Mouse (Mus musculus) lung, embryonic 16.5 days (tissue): ENCODE measurements around the gene Gpank1. TPM values are rescaled to one million over a fixed set of nuclear protein-coding genes. Genes with fewer than 3 reads are reported as not detected.
A peak's percentile ranks its signal among the peaks of the same experiment; 100 is the strongest.

ENCODE experiments used
- ATAC-seq: fragments of 200-750 bp; cut with Nextera tagmentation; 2 replicates; pipeline ENCODE4 v1.8.0; 2017; ENCODE audit warnings: low read depth, mild to moderate bottlenecking, moderate library complexity
- H3K27ac ChIP-seq: fragments of 300-500 bp; sonication (generic); 2 replicates; pipeline ENCODE4 v1.5.1; 2014; ENCODE audit warnings: mild to moderate bottlenecking, control low read depth, low read length
- H3K27me3 ChIP-seq: fragments of 300-500 bp; sonication (generic); 2 replicates; pipeline ENCODE4 v1.6.1; 2014; ENCODE audit warnings: low read depth, low read length, mixed read lengths; ENCODE audit not compliant: control insufficient read depth, insufficient read depth
- H3K36me3 ChIP-seq: fragments of 300-500 bp; sonication (generic); 2 replicates; pipeline ENCODE4 v1.6.1; 2014; ENCODE audit warnings: low read length; ENCODE audit not compliant: control insufficient read depth, insufficient read depth
- H3K4me1 ChIP-seq: fragments of 300-500 bp; sonication (generic); replicated peaks from 2 replicates; pipeline ENCODE4 v1.6.1; 2014; ENCODE audit warnings: low read length, mixed read lengths; ENCODE audit not compliant: control insufficient read depth, insufficient read depth
- H3K4me2 ChIP-seq: fragments of 300-500 bp; sonication (generic); 2 replicates; pipeline ENCODE4 v1.6.1; 2014; ENCODE audit warnings: low read depth, low read length, control low read depth
- H3K4me3 ChIP-seq: fragments of 300-500 bp; sonication (generic); 2 replicates; pipeline ENCODE4 v1.5.1; 2014; ENCODE audit warnings: mild to moderate bottlenecking, low read length, control low read depth
- H3K9ac ChIP-seq: fragments of 300-500 bp; sonication (generic); 2 replicates; pipeline ENCODE4 v1.6.1; 2014; ENCODE audit warnings: low read length, control low read depth
- H3K9me3 ChIP-seq: fragments of 300-500 bp; sonication (generic); 2 replicates; pipeline ENCODE4 v1.6.1; 2016; ENCODE audit warnings: low read length; ENCODE audit not compliant: control insufficient read depth
- WGBS: fragments of 180-500 bp; shearing (Covaris S2); extraction: QIAGEN DNeasy Blood & Tissue Kit; methylation state at CpG from one replicate; pipeline ENCODE4 v1.1.7; 2014; 5-methylcytosine and 5-hydroxymethylcytosine counted together
- polyA plus RNA-seq: library from polyadenylated mRNA; unstranded; fragments of >200 nt; fragmentation: Nextera tagmentation; extraction: Ambion mirVana; gene quantifications from 2 replicates; pipeline ENCODE4 v1.2.1, GENCODE M21; 2015

The Gpank1 gene
- polyA plus RNA-seq: 18.3 and 19.7 TPM in 2 replicates

- Histone ChIP-seq H3K27ac (peak within 1 kb of the TSS; percentile 89), H3K4me1 (peaks cover 18% of the 10 kb centered on the region), H3K4me2 (peak within 1 kb of the TSS; percentile 96), H3K4me3 (peak within 1 kb of the TSS; percentile 85), H3K36me3 (peaks cover 21% of the 10 kb centered on the region), H3K9ac (peak within 1 kb of the TSS; percentile 92), H3K27me3 (no peaks in the 10 kb centered on the region), H3K9me3 (no peaks in the 10 kb centered on the region)
- peak; percentile 96 for ATAC-seq
- 0% methylated on average over 50 of the region's 50 CpGs for WGBS
Measured at GRCm38 (mm10) chr17:35121143-35121799, at the start of gene Gpank1. Gene Gpank1 (plus strand): TSS chr17:35121455.

DNA sequence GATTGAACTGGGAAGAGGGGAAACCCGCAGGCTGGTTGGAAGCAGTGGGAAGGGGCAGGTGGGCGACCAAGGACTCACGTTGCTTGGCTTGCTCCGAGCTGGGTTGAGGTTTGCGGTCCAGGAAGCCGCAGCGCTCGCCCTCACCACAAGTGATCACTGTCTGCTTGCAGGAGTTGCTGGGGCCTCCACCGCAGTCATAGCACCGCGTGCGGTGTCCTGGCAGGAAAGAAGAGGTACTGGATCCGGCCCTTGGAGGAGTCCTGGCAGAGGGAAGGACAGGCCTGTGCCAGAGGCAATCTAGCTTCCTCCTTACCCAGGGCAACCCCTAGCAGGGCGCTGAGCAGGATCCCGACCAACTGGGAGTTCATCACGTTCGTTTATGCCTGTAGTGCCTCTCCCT lies 47.2 kb upstream of the Gpank1 start:
- no peak for ATAC-seq
- H3K4me2 ChIP-seq: no peak overlapping the region
- no peaks in the 10 kb centered on the region for H3K9me3 ChIP-seq
- WGBS: 50% methylated on average over 17 of the region's 17 CpGs
- H3K36me3 ChIP-seq: no peaks in the 10 kb centered on the region
- peaks cover 2% of the 10 kb centered on the region; the same call in 1 of the 2 replicates for H3K27me3 ChIP-seq
- no peak overlapping the region for H3K9ac ChIP-seq
- H3K27ac ChIP-seq: no peak overlapping the region
- peaks cover 7% of the 10 kb centered on the region; the same call in 1 of the 2 replicates for H3K4me1 ChIP-seq
- no peak overlapping the region for H3K4me3 ChIP-seq

GRCm38 (mm10) chr17:35076507-35077176 lies 44.6 kb upstream of the Gpank1 start, which contains the start of gene Ly6g6e:
Gene Ly6g6e (plus strand): TSS chr17:35076902.
- peak within 1 kb of the TSS; percentile 66 for H3K9ac ChIP-seq
- ATAC-seq: 0 out of 2 replicates have a peak, but pooled peaks have one; percentile 5
- H3K4me3 ChIP-seq: peak within 1 kb of the TSS; percentile 45
- H3K9me3 ChIP-seq: no peaks in the 10 kb centered on the region
- peaks cover 2% of the 10 kb centered on the region; the same call in 1 of the 2 replicates for H3K27me3 ChIP-seq
- no peaks in the 10 kb centered on the region for H3K36me3 ChIP-seq
- peak within 1 kb of the TSS; percentile 52 for H3K4me2 ChIP-seq
- peaks cover 7% of the 10 kb centered on the region; the same call in 1 of the 2 replicates for H3K4me1 ChIP-seq
- H3K27ac ChIP-seq: peak within 1 kb of the TSS; percentile 87
- 32% methylated on average over 10 of the region's 10 CpGs for WGBS

DNA sequence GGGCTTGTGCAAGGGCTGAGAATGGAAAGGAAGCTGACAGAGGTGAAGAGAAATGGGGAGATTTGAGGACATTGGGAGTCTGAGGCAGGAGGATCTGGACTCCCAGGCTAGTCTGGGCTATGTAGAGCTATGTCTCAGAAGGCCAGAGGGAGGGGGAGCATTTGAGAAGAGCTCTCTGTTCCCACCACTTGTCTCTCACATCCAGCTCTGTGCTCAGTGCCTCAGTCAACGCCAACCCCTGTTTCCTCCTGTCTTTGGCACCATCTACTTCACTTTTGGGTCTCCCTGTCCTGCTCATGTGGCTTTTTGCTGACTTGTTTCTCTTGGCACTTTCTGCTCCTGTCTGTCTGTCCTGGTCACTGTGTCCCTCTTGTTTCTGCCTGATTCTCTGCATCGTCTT lies 44.0 kb upstream of the Gpank1 start:
- Histone ChIP-seq H3K27ac (peak overlapping the region; percentile 87), H3K9ac (peak overlapping the region; percentile 66), H3K36me3 (no peaks in the 10 kb centered on the region), H3K4me3 (peak overlapping the region; percentile 45), H3K4me1 (peaks cover 7% of the 10 kb centered on the region; the same call in 1 of the 2 replicates), H3K27me3 (peaks cover 2% of the 10 kb centered on the region; the same call in 1 of the 2 replicates), H3K9me3 (no peaks in the 10 kb centered on the region), H3K4me2 (peak overlapping the region; percentile 52)
- 23% methylated on average over 2 of the region's 2 CpGs for WGBS
- ATAC-seq: peak; percentile 52

- 7% methylated on average over 14 of the region's 14 CpGs for WGBS
- Histone ChIP-seq H3K4me3 (peak within 1 kb of the TSS; percentile 45), H3K36me3 (no peaks in the 10 kb centered on the region), H3K9me3 (no peaks in the 10 kb centered on the region), H3K27ac (peak within 1 kb of the TSS; percentile 87), H3K4me1 (peaks cover 7% of the 10 kb centered on the region; the same call in 1 of the 2 replicates), H3K27me3 (peaks cover 2% of the 10 kb centered on the region; the same call in 1 of the 2 replicates), H3K9ac (peak within 1 kb of the TSS; percentile 66), H3K4me2 (peak within 1 kb of the TSS; percentile 52)
- peak; percentile 83 for ATAC-seq
Measured at GRCm38 (mm10) chr17:35077786-35078233, 43.4 kb upstream of the Gpank1 start, which contains the start of gene Ly6g6d. Gene Ly6g6d (minus strand): TSS chr17:35078065.

DNA sequence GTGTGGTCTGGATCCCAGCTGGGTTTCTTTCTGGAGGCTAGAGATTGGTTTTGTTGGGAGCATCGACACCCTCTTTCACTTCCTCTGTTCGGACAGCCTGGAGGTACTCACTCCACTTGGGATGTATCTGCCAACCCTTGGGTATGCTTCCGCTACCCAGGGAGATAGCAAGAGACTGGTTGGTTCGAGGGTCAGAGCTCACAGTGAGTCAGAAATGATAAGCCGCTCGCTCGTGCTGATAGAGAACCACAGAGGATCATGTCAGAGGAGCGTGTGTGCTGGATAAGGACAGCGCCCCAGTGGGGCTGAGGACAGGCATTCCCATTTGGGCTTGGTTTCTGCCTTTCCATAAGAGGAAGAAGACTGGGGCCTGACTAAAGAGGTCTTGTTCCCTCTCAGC lies 41.5 kb upstream of the Gpank1 start:
- peaks cover 2% of the 10 kb centered on the region; the same call in 1 of the 2 replicates for H3K27me3 ChIP-seq
- 29% methylated on average over 9 of the region's 9 CpGs for WGBS
- H3K4me2 ChIP-seq: no peak overlapping the region
- H3K9me3 ChIP-seq: no peaks in the 10 kb centered on the region
- no peak for ATAC-seq
- no peak overlapping the region for H3K9ac ChIP-seq
- no peaks in the 10 kb centered on the region for H3K36me3 ChIP-seq
- peaks cover 7% of the 10 kb centered on the region; the same call in 1 of the 2 replicates for H3K4me1 ChIP-seq
- H3K27ac ChIP-seq: no peak overlapping the region
- H3K4me3 ChIP-seq: no peak overlapping the region

GRCm38 (mm10) chr17:35080248-35080647 lies 41.0 kb upstream of the Gpank1 start:
- peaks cover 2% of the 10 kb centered on the region; the same call in 1 of the 2 replicates for H3K27me3 ChIP-seq
- no peak overlapping the region for H3K27ac ChIP-seq
- H3K4me3 ChIP-seq: no peak overlapping the region
- no peaks in the 10 kb centered on the region for H3K36me3 ChIP-seq
- no peak for ATAC-seq
- H3K9ac ChIP-seq: no peak overlapping the region
- 50% methylated on average over 6 of the region's 6 CpGs for WGBS
- H3K9me3 ChIP-seq: no peaks in the 10 kb centered on the region
- no peak overlapping the region for H3K4me2 ChIP-seq
- H3K4me1 ChIP-seq: peaks cover 7% of the 10 kb centered on the region; the same call in 1 of the 2 replicates

DNA sequence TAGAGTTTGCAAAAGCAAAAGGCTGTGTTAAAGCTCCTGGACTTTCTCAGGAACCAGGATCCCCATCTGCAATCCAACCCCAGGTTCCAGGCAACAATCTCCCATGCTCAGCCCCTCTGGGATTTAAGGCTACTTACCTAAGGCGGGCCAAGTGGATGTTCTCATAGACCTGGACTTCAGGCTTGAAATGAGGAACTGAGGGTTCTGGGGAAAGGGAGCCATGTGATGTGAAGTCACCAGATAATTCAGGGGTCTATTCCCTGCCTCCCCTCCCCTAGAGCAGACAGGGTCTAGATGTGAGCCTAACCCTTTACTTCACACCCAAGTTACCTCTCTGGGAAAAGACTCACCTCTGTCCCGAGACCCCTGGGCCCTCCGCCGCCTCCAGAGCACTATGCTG lies 40.5 kb upstream of the Gpank1 start:
- H3K4me2 ChIP-seq: no peak overlapping the region
- peaks cover 2% of the 10 kb centered on the region; the same call in 1 of the 2 replicates for H3K27me3 ChIP-seq
- H3K36me3 ChIP-seq: no peaks in the 10 kb centered on the region
- H3K4me1 ChIP-seq: peaks cover 7% of the 10 kb centered on the region; the same call in 1 of the 2 replicates
- H3K27ac ChIP-seq: no peak overlapping the region
- no peak for ATAC-seq
- H3K4me3 ChIP-seq: no peak overlapping the region
- no peaks in the 10 kb centered on the region for H3K9me3 ChIP-seq
- no peak overlapping the region for H3K9ac ChIP-seq
- WGBS: 81% methylated on average over 4 of the region's 4 CpGs
